Mouse (Mus musculus) cerebellum, adult (tissue): ENCODE data around the gene Sh3pxd2b.

Experiments
- ATAC-seq: cut with Nextera tagmentation; 2 replicates; pipeline ENCODE4 v1.9.2; 2017; ENCODE audit warnings: mild to moderate bottlenecking, moderate library complexity, mixed read lengths; ENCODE audit not compliant: insufficient number of reproducible peaks, low FRiP score, low TSS enrichment

The Sh3pxd2b gene

GRCm38 (mm10) chr11:32420001-32420400 lies 72.4 kb downstream of the Sh3pxd2b start:
- no peak for ATAC-seq

- peak; percentile 8; the same call in 1 of the 2 replicates for ATAC-seq
Measured at GRCm38 (mm10) chr11:32423311-32423710, 75.7 kb downstream of the Sh3pxd2b start.

- no peak for ATAC-seq
Measured at GRCm38 (mm10) chr11:32424600-32424999, 77.0 kb downstream of the Sh3pxd2b start.

DNA sequence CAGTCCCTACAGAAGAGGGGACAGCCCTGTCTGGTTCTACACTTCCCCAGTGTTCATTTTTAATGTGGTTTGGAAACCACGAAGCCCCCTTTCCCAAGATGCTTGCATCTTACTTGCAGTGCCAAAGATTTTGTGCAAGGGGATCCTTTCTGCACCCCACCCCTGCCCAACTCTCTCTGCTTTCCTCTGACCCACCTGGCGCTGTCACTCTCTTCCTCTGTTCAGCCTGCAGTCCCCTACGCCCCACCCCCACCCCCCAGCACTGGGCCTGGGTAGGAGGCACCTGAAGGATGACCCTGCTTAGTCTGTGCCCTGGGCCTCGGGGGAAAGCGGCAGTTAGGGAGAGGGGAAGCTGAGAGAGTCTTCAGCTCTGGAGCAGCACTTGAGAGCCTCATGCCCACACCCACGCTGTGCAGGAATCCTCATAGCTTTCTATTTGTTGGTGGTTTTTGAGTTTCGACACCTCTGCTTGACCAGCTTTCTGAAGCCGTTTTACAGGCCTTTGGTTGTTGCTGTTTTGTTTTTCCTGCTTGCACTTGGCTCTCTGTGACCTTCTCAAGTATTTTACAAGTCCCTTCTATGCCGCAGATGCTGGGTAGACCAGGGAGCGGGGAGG lies 77.5 kb downstream of the Sh3pxd2b start:
- ATAC-seq: no peak

GRCm38 (mm10) chr11:32427537-32427936 lies 79.9 kb downstream of the Sh3pxd2b start:
- no peak for ATAC-seq

DNA sequence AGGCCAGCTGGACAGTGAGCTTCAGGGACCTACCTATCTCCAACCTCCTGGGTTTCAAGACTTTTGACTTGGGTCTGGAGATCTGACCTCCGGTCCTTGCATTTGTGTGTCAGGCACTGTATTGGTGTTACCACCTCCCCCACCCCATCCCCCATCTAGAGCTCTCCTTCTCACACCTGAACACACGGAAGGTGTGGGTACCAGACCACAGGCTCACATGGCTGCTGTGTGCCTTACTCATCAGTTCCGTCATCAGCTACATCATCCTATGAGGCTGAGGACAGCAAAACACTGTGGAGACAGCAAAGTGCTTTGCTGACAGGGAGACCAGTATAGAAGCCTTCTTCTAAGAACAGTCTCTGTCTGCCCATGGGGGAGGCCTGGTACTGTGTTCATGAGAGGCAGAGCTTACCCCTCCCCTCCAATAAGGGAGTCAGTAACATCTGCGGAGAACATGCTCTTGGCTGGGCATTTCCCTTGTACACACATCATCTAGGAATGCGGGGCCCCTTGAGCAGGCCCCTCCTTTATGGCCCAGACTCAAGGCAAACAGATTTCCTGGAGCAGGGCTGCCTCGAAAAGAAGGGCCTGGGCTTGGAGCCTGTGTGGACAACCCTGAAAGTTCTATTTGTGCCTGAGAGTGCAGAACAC lies 87.9 kb downstream of the Sh3pxd2b start:
- no peak for ATAC-seq

DNA sequence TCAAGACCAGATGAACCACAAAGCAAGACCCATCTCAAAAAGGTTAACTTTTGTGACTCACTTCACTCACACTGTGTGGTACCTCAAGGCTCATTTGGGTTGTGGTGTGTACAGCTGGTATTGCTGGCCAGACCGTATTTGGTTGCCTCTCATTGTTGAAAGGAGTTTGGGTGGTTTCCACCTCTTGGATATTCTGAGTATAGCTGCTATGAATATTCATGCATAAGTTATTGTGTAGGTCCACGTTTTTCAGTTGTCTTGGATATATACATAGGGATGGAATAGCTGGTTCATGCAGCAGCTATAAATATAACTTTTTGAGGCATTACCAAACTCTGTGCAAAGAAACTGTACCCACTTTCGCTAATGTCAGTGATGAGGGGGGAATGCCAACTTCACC lies 95.0 kb downstream of the Sh3pxd2b start:
- no peak for ATAC-seq

GRCm38 (mm10) chr11:32444266-32444665 lies 96.6 kb downstream of the Sh3pxd2b start:
- no peak for ATAC-seq

DNA sequence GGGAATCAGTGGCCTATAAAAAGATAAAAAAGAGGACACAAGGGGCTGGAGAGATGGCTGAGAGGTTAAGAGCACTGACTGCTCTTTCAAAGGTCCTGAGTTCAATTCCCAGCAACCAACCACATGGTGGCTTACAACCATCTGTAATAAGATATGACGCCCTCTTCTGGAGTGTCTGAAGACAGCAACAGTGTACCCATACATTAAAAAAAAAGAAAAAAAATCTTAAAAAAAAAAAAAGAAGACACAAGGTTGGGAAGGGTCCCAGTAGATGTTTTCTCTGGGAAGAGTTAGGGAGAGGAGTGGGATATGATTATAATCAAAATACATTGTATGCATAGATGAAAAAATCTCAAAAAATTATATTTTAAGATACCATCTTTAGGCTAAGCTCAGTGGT lies 97.5 kb downstream of the Sh3pxd2b start:
- no peak for ATAC-seq

DNA sequence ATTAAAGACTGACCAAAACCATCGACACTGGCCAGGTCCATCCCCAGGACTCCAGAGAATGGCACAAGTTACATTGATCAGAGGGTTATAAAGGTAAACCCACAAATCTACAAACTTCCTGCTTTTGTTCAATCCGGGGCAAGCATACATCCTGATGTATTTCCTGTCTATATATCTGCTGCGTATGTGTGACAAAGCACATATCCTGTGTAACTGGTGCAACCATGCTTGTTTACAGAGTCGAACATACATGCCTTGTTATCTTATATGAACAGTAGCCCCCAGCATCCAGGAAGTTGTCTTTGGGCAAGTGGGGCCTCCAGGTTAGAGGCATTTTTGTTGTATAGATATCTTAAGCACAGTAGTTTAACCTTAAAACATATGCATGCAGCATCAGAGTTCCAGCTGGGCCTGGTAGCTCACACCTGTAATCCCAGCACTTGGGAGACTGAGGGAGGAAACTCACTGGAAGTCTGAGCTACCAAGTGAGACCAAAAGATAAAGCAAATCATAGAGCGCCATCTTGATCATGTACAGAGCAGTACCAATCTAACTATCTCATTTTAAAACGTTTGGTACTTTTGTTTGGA lies 98.1 kb downstream of the Sh3pxd2b start:
- ATAC-seq: no peak

GRCm38 (mm10) chr11:32450216-32450615 lies 102.6 kb downstream of the Sh3pxd2b start:
- peak; percentile 47 for ATAC-seq

DNA sequence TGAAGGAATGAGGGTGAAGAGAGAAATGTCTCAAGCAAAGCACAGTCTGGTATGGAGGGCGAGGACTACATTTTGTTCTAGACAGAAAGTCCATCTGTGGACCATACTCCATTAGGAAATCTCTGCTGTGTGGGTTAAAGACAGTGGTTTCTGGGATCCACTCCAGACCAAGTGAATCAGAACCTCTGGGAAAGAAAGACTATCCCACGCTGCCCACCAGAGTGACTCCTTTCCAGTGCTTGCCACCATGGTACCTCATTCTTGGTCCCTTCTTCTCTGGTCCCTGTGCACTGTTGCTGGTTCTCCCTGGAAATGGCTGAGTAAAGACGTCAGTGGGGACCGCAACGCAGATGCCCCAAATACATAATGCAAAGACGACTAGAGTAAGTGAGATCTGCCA lies 103.7 kb downstream of the Sh3pxd2b start:
- no peak for ATAC-seq

DNA sequence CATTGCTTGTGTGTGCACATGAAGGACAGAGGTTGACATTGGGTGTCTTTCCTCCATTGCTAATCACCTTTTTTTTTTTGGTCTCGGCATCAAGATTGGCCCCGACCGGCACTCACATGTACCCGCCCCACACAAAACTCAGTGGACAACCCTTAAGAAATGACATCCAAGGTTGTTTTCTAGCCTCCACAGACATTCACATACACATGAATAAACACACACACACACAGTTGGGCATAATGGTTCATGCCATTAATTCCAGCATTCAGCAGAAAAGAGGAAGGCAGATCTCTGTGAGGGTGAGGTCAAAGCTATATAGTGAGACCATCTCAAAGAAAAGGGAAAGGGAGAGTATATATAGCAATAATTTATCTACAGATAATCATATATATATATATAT lies 105.1 kb downstream of the Sh3pxd2b start:
- no peak for ATAC-seq

GRCm38 (mm10) chr11:32453353-32453915 lies 105.8 kb downstream of the Sh3pxd2b start:
- no peak for ATAC-seq

DNA sequence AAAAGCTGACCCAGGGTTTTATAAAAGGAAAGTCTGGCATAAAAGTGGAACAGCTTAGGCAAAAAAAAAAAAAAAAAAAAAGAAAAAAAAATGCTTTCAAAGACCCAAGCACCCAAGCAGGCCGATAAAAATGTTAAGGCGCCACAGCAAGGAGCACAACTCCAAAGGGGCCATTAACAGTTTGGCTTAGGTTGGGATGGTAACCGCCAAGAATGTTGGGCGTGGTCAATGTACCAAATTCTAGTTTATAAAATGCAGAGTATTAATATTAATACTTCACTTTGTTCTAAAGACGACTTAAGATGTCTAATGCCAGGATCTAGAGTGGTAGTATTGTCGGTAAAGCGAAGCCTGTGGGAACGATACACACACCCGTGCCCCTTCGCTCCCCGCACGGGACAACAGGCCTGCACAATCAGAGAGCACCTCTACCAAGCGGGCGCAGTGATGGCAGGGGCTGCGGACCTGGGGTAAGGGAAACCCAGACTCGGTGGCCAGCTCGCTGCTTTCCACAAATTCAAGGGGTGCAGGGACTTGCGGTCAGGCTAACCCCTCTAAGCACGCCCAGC lies 106.7 kb downstream of the Sh3pxd2b start:
- no peak for ATAC-seq

DNA sequence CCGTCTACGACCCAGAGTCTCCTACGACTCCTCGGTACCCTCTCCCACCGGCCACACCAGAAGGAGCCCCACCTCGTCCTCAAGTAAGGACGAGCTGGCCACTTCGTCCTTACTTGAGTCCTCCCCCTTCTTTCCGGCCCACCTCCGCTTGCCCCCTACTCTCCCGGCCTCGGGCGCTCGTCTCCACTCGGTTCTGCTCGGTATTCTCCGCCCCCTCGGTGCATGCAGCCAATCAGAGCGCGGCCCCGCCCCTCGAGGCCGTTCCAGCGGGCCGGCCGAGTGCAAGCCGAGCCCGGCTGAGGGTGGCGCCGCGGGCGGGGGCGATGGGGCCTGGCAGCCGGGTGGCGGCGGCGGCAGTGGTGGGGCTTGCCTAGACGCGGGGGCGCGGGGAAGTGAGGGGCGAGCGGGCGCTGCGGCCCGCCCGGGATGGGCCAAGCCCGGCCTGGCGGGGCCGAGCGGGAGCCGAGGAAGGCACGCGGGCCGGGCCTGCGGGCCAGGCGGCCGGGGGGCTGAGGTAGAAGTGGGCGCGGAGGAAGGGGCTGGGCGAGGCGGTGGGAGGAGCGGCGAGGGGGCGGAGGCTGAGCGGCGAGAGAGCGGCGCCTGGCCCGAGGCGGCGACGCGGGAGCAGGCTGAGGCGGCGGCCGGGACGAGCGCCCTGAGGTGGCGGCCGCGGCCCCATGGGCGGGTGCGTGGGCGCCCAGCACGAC lies 107.3 kb downstream of the Sh3pxd2b start, which contains the start of gene Ubtd2:
Gene Ubtd2, plus strand, starts transcription at position 571 of the 707 bp plus-strand sequence.
- ATAC-seq: peak; percentile 95

GRCm38 (mm10) chr11:32455507-32456141 lies 108.0 kb downstream of the Sh3pxd2b start:
- 0 out of 2 replicates have a peak, but pooled peaks have one; percentile 5 for ATAC-seq

DNA sequence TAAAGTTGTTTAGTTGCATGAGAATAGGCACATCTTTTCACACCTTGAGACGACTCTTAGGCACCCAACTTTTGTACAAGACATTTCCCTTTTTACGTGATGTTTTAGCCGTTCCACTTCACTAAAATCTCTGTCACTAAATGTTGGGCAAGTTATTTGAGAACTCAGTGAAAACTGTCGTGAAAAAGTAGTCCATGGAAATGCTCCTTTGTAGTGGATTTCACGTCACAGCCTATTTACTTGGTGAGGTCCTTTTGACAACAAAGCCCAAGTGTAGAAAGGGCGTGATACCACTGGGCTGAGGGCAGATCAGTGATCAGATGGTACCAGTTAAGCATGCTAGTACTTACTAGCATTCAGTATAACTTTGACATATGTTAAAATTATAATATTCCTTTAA lies 108.7 kb downstream of the Sh3pxd2b start:
- no peak for ATAC-seq

- no peak for ATAC-seq
Measured at GRCm38 (mm10) chr11:32464282-32464681, 116.7 kb downstream of the Sh3pxd2b start.

DNA sequence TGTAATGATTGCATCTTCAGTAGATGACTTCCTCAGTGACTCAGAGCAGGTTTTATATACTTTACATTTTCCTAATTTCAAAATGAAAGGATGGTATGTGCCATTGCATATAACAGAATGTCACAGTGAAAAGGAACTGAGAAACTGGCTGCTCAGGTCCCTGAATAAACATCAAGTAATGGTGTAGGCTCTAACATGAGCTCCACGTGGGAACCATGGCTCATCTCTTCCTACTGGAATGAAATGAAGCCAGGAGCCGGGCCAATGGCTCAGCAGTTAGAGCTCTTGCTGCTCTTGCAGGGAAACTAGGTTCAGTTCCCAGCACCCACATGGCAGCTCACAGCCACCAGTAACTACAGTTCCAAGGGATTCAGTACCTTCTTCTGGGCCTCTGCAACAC lies 124.3 kb downstream of the Sh3pxd2b start:
- ATAC-seq: no peak
